Mouse (Mus musculus): ENCODE data around the gene Mterf4. TPM values are rescaled to one million over a fixed set of nuclear protein-coding genes. Genes with fewer than 3 reads are reported as not detected.

Gene Mterf4
- polyA plus RNA-seq, 1 experiment from 2014 or later: 11.3 TPM

Small RNA genes lying within 50 kb of the gene (microRNA-seq; reads per million reads assigned to microRNA genes)
- gene Mir6345 (not detected), gene Mir6901 (not detected), gene Mir6902 (not detected)

Other genes starting within 250 kb of the Mterf4 start
- 0.19 and 0.20 TPM in 2 replicates for gene Kif1a, start 204.0 kb downstream of the Mterf4 start, polyA plus RNA-seq (2015; fragmentation: Nextera tagmentation; extraction: Ambion mirVana)
- gene Agxt, start 170.7 kb downstream of the Mterf4 start, polyA plus RNA-seq (2015; fragmentation: Nextera tagmentation; extraction: Ambion mirVana): 15.5 and 17.4 TPM in 2 replicates
- 0.11 and 0.32 TPM in 2 replicates for gene 2310007B03Rik, start 145.0 kb downstream of the Mterf4 start, polyA plus RNA-seq (2015; fragmentation: Nextera tagmentation; extraction: Ambion mirVana)
- 0.01 TPM in 1 of 2 replicates, not detected in the other for gene Crocc2, start 137.2 kb downstream of the Mterf4 start, polyA plus RNA-seq (2015; fragmentation: Nextera tagmentation; extraction: Ambion mirVana)
- 0.19 and 0.29 TPM in 2 replicates for gene Sned1, start 70.1 kb downstream of the Mterf4 start, polyA plus RNA-seq (2015; fragmentation: Nextera tagmentation; extraction: Ambion mirVana)
- gene Ppp1r7, start 36.9 kb upstream of the Mterf4 start, polyA plus RNA-seq (2015; fragmentation: Nextera tagmentation; extraction: Ambion mirVana): 29.4 and 31.9 TPM in 2 replicates
- gene Pask, start 37.6 kb upstream of the Mterf4 start, polyA plus RNA-seq (2015; fragmentation: Nextera tagmentation; extraction: Ambion mirVana): 5.7 and 5.9 TPM in 2 replicates
- 0.12 and 0.14 TPM in 2 replicates for gene Ano7, start 68.0 kb upstream of the Mterf4 start, polyA plus RNA-seq (2015; fragmentation: Nextera tagmentation; extraction: Ambion mirVana)
- gene Hdlbp, start 172.9 kb upstream of the Mterf4 start, polyA plus RNA-seq (2015; fragmentation: Nextera tagmentation; extraction: Ambion mirVana): 75.0 and 76.6 TPM in 2 replicates
- gene Farp2, start 206.2 kb upstream of the Mterf4 start, polyA plus RNA-seq (2015; fragmentation: Nextera tagmentation; extraction: Ambion mirVana): 1.9 and 2.3 TPM in 2 replicates